Mouse (Mus musculus): ENCODE data around the gene Pfas.
"Not testable (repeated sequence)": the region's sequence is repeated elsewhere in the genome, so short reads cannot be mapped to it uniquely, and the experiment has no call there.

Pfas gene

GRCm38 (mm10) chr11:69015644-69016441, 7.6 kb upstream of the Pfas start, which contains the start of gene Ctc1:
Gene Ctc1, plus strand, starts transcription at chr11:69015911.
- DNase-seq (ENCODE audit: low spot score in 2 of 2): peak; percentile 83 to 86

DNA sequence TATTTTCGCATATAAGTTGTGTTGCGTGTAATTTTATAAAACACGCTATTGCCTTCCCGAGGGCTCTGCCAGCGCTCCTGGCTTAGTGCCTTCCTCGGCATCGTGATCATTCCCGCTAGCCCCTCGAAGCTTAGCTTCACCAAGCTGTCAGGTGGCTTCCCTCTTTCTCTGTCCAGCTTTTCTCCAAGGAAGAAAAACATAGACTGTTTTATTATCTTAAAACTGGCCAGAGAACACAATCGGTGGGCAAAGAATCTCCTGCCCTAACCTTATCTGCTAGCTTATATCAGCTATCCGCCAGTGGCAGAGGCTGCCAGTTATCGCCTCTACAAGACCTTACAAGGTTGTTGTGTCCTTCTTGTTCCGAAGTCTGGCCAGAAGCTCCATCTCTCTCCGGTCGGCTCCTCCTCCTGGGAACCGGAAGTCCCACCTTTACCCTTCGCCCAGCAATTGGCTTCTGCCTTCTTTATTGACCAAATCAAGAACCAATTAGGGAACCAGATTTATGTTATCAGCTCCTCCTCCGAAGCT, 3.9 kb upstream of the Pfas start:
- peak; percentile 81 to 88 for DNase-seq (ENCODE audit: low spot score in 2 of 2)

DNA sequence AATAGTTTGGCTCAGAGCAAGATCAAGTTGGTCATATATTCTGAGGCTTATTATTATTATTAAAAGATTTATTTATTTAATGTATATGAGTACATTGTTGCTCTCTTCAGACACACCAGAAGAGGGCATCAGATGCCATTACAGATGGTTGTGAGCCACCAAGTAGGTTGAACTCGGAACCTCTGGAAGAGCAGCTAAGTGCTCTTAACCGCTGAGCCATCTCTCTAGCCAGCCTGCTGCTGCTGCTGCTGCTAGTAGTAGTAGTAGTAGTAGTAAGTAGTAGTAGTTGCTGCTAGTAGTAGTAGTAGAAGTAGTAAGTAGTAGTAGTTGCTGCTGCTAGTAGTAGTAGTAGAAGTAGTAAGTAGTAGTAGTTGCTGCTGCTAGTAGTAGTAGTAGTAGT, 3.2 kb upstream of the Pfas start:
- DNase-seq (ENCODE audit: low spot score in 2 of 2): not testable (repeated sequence)

- no peak for DNase-seq (ENCODE audit: low spot score in 2 of 2)
These were observed 2.4 kb upstream of the Pfas start for GRCm38 (mm10) chr11:69010400-69011323.

GRCm38 (mm10) chr11:69009508-69009907, 1.2 kb upstream of the Pfas start:
- DNase-seq (ENCODE audit: low spot score in 2 of 2): no peak

DNA sequence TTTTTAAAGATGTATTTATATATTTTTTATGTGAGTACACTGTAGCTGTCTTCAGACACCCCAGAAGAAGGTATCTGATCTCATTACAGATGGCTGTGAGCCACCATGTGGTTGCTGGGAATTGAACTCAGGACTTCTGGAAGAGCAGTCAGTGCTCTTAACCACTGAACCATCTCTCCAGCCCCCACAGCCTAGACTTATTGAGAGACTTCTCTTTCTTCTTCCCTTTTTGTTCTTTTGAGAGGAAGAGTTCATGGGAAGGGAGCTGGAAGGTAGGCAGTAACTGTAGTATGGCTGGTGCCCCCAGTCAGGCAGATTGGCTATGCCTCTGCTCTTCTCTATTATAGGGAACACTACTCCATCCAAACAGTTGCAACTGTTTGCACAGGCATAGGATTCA, 1.7 kb downstream of the Pfas start:
- not testable (repeated sequence) for DNase-seq (ENCODE audit: low spot score in 2 of 2)

DNA sequence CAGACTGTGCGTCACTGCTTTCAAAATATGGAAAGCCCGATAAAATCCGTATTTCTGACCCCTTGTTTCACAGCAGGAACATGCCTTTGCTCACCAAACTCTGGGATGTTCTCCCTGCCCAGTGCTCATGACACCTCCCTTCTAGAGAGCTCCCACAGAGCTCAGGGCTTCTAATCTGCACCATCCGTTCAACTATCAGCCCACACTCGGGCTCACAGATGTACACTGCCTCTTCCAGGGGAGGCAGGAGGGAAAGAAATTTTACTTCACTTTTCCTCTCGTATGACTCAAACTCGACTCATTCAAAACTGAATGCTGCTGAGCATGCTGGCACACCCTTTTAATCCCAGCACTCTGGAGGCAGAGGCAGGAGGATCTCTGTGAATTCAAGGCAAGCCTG, 3.1 kb downstream of the Pfas start:
- DNase-seq (ENCODE audit: low spot score in 2 of 2): no peak

DNA sequence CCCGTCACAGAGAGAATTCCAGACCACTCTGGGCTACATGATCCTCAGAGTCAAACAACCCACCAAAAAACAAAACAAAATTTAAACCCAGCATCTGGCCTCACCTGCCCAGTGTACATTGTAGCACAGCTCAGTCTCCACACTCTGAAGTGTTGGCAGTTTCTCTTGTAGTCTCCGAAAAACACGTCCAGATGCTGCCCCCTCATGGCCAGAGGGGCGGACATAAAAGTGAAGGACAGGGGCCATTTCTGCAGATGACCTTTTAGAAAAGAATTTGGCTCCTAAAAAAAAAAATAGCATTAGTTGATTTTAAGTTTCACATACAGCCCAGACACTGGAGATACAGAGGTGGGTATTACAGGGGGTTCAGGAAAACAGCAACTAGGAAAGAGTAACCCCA, 4.7 kb downstream of the Pfas start:
- DNase-seq (ENCODE audit: low spot score in 2 of 2): no peak

GRCm38 (mm10) chr11:69002782-69003181, 5.5 kb downstream of the Pfas start:
- not testable (repeated sequence) for DNase-seq (ENCODE audit: low spot score in 2 of 2)

DNA sequence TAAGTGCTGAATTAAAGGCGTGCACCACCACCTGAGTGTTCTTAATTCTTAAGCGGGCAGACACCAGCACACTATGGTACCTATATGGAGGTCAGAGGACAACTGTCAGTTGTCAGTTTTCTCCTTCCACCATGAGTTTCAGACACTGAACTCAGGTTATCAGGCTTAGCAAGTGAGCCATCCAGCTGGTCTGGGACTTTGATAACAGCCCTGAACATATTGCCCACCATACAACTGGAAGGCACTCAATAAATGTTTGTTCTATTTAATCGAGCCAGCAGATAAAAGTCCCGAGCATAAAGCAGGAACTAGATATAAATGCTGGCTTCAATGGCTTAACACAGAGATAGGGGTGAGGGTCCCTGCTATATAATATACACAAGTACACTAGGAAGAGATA, 11.2 kb downstream of the Pfas start:
- no peak for DNase-seq (ENCODE audit: low spot score in 2 of 2)

DNA sequence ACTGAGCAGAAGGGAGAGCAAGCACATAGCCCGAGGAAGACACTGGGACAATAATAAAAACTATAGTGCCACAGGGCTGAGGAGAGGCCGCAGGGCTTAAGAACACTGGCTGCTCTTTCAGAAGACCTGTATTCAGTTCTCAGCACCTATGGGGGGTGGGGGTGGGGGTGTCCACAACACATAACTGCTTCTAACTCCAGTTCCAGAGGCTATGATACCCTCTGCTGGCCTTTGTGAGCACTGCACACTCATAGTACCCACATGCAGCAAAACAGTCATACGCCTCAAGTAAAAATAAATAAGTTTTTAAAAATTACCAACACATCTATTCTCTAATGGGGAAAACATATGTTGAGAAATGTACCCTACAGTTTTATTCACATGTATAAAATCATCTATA, 13.9 kb downstream of the Pfas start:
- no peak for DNase-seq (ENCODE audit: low spot score in 2 of 2)

- DNase-seq (ENCODE audit: low spot score in 2 of 2): no peak
These were observed 15.1 kb downstream of the Pfas start for GRCm38 (mm10) chr11:68993122-68993521.

GRCm38 (mm10) chr11:68988341-68988740, 19.9 kb downstream of the Pfas start:
- no peak for DNase-seq (ENCODE audit: low spot score in 2 of 2)

- DNase-seq (ENCODE audit: low spot score in 2 of 2): no peak
These were observed 20.8 kb downstream of the Pfas start for GRCm38 (mm10) chr11:68987365-68987882.

DNA sequence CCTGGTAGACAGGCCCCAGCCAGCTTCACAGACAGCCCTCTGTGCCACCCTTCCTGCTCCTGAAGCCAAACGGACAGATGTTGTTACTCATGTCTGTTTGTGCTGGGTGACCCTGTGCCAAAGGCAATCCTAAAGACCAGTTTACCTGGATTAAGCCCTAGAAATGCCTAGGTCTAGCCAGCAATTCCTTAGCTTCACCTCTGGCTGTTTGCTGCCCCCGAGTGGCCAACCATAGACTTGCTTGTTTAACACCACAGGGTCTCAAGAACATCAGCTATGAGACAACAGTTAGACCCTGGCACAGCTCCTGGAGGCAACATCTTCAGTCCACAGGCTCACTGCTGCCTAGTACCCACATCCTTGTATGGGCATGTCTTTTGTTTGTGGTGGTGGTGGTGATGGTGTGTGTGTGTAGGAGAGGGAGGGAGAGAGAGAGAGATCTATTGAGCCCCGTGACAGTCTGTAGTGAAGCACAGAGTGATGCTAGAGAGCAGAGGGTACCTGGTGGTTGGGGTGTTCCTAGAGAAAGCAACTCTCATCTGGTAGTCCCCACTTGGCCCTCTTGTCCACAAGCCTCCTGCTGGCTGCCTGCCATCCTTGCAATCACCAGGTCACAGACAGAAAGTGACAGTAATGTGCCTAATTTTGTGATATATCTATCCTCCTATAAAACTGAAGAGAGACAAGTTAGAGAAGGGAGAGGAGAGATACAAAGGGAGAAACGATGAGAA, 25.5 kb downstream of the Pfas start:
- DNase-seq (ENCODE audit: low spot score in 2 of 2): peak; percentile 26 to 38

DNA sequence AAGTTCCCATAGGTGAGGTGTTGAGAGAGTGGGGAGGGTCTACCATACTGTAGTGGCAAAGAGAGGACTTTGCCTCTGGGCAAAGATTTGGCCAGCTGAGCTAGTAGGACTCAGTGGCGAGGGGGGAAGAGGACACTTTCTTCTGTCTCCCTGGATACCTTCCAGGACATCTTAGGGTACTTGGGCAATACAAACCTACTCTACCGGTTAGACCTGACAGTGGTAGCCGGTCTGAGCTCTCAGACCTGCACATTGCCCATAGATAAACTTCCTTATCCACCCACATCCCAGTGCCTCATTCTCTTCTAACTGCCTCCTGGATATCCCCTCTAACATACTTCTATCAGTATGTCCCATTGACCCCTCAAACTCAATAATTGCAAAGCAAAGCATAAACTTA, 27.3 kb downstream of the Pfas start:
- DNase-seq (ENCODE audit: low spot score in 2 of 2): no peak

- peak in 1 of 2 experiments; percentile 18 for DNase-seq (ENCODE audit: low spot score in 2 of 2)
These were observed 28.9 kb downstream of the Pfas start for GRCm38 (mm10) chr11:68979320-68979733.

- DNase-seq (ENCODE audit: low spot score in 2 of 2): no peak
These were observed 32.7 kb downstream of the Pfas start for GRCm38 (mm10) chr11:68975601-68976000.

GRCm38 (mm10) chr11:68975085-68975484, 33.2 kb downstream of the Pfas start, which contains the start of gene Rangrf:
Gene Rangrf, minus strand, starts transcription at chr11:68975185.
- no peak for DNase-seq (ENCODE audit: low spot score in 2 of 2)

- DNase-seq (ENCODE audit: low spot score in 2 of 2): no peak
These were observed 34.2 kb downstream of the Pfas start for GRCm38 (mm10) chr11:68974059-68974450.

All from right cerebral cortex, postnatal 36 days (tissue).